Mouse (Mus musculus) kidney, embryonic 16.5 days (tissue): ENCODE results near the gene Tmcc1. TPM values are rescaled to one million over a fixed set of nuclear protein-coding genes. Genes with fewer than 3 reads are reported as not detected.

ENCODE experiments used
- ATAC-seq: fragments of 200-750 bp; cut with Nextera tagmentation; 2 replicates; pipeline ENCODE4 v1.8.0; 2017; ENCODE audit warnings: moderate TSS enrichment; ENCODE audit not compliant: low FRiP score, low TSS enrichment
- H3K27ac ChIP-seq: fragments of 300-500 bp; sonication (generic); 2 replicates; pipeline ENCODE4 v1.5.1; 2014; ENCODE audit warnings: low read length
- H3K27me3 ChIP-seq: fragments of 300-500 bp; sonication (generic); 2 replicates; pipeline ENCODE4 v1.6.1; 2014; ENCODE audit warnings: low read length, control low read depth, mixed read lengths; ENCODE audit not compliant: insufficient read depth
- H3K36me3 ChIP-seq: fragments of 300-500 bp; sonication (generic); 2 replicates; pipeline ENCODE4 v1.6.1; 2014; ENCODE audit warnings: low read length, control low read depth, mixed read lengths; ENCODE audit not compliant: insufficient read depth
- H3K4me1 ChIP-seq: fragments of 300-500 bp; sonication (generic); 2 replicates; pipeline ENCODE4 v1.6.1; 2014; ENCODE audit warnings: low read length, control low read depth, mixed read lengths; ENCODE audit not compliant: insufficient read depth
- H3K4me2 ChIP-seq: fragments of 300-500 bp; sonication (generic); replicated peaks from 2 replicates; pipeline ENCODE4 v1.6.1; 2014; ENCODE audit warnings: low read depth, low read length
- H3K4me3 ChIP-seq: fragments of 300-500 bp; sonication (generic); 2 replicates; pipeline ENCODE4 v1.5.1; 2014; ENCODE audit warnings: mild to moderate bottlenecking, low read length
- H3K9ac ChIP-seq: fragments of 300-500 bp; sonication (generic); replicated peaks from 2 replicates; pipeline ENCODE4 v1.6.1; 2014; ENCODE audit warnings: low read length
- H3K9me3 ChIP-seq: fragments of 300-500 bp; sonication (generic); 2 replicates; pipeline ENCODE4 v1.6.1; 2016; ENCODE audit warnings: low read length, control low read depth
- WGBS: fragments of 180-500 bp; shearing (Covaris S2); extraction: QIAGEN DNeasy Blood & Tissue Kit; methylation state at CpG from one replicate; pipeline ENCODE4 v1.1.7; 2014; 5-methylcytosine and 5-hydroxymethylcytosine counted together
- polyA plus RNA-seq: library from polyadenylated mRNA; unstranded; fragments of >200 nt; fragmentation: Nextera tagmentation; extraction: Ambion mirVana; gene quantifications from 2 replicates; pipeline ENCODE4 v1.2.1, GENCODE M21; 2015

Gene Tmcc1
- polyA plus RNA-seq, 1 experiment from 2014 or later = 10.6 TPM

GRCm38 (mm10) chr6:116038222-116038621, 155.1 kb downstream of the Tmcc1 start:
- Histone ChIP-seq H3K9ac (no peak overlapping the region), H3K27ac (no peak overlapping the region), H3K4me3 (no peak overlapping the region), H3K4me1 (no peaks in the 10 kb centered on the region), H3K9me3 (peaks cover 4% of the 10 kb centered on the region), H3K4me2 (no peak overlapping the region), H3K27me3 (no peaks in the 10 kb centered on the region), H3K36me3 (peaks cover 7% of the 10 kb centered on the region; the same call in 1 of the 2 replicates)
- no peak for ATAC-seq
- WGBS = 64% methylated on average over 2 of the region's 2 CpGs

GRCm38 (mm10) chr6:116037281-116037831, 155.9 kb downstream of the Tmcc1 start:
- H3K4me3 ChIP-seq = no peak overlapping the region
- H3K27ac ChIP-seq = no peak overlapping the region
- H3K27me3 ChIP-seq = no peaks in the 10 kb centered on the region
- H3K9ac ChIP-seq = no peak overlapping the region
- ATAC-seq = no peak
- no peaks in the 10 kb centered on the region for H3K36me3 ChIP-seq
- no peaks in the 10 kb centered on the region for H3K9me3 ChIP-seq
- H3K4me1 ChIP-seq = no peaks in the 10 kb centered on the region
- WGBS = 77% methylated on average over 5 of the region's 5 CpGs
- no peak overlapping the region for H3K4me2 ChIP-seq

- Histone ChIP-seq H3K27ac (no peak overlapping the region), H3K9ac (no peak overlapping the region), H3K27me3 (no peaks in the 10 kb centered on the region), H3K36me3 (no peaks in the 10 kb centered on the region), H3K9me3 (no peaks in the 10 kb centered on the region), H3K4me1 (no peaks in the 10 kb centered on the region), H3K4me3 (no peak overlapping the region), H3K4me2 (no peak overlapping the region)
- no peak for ATAC-seq
- WGBS = 90% methylated on average over 2 of the region's 2 CpGs
These were observed 156.7 kb downstream of the Tmcc1 start for GRCm38 (mm10) chr6:116036555-116036954.

GRCm38 (mm10) chr6:116031052-116031451, 162.2 kb downstream of the Tmcc1 start:
- Histone ChIP-seq H3K4me3 (no peak overlapping the region), H3K9ac (no peak overlapping the region), H3K4me1 (no peaks in the 10 kb centered on the region), H3K9me3 (no peaks in the 10 kb centered on the region), H3K27ac (no peak overlapping the region), H3K4me2 (no peak overlapping the region), H3K27me3 (no peaks in the 10 kb centered on the region), H3K36me3 (no peaks in the 10 kb centered on the region)
- 89% methylated on average over 5 of the region's 5 CpGs for WGBS
- ATAC-seq = no peak

- no peak for ATAC-seq
- peaks cover 9% of the 10 kb centered on the region for H3K9me3 ChIP-seq
- no peak overlapping the region for H3K4me2 ChIP-seq
- H3K4me3 ChIP-seq = no peak overlapping the region
- no peaks in the 10 kb centered on the region for H3K27me3 ChIP-seq
- WGBS = 91% methylated on average over 4 of the region's 4 CpGs
- H3K4me1 ChIP-seq = no peaks in the 10 kb centered on the region
- H3K36me3 ChIP-seq = 0 out of 2 replicates have a peak, but pooled peaks cover 4% of the 10 kb centered on the region
- H3K27ac ChIP-seq = no peak overlapping the region
- H3K9ac ChIP-seq = no peak overlapping the region
These were observed 168.6 kb downstream of the Tmcc1 start for GRCm38 (mm10) chr6:116024666-116025065.

- H3K9me3 ChIP-seq = peaks cover 9% of the 10 kb centered on the region
- H3K4me1 ChIP-seq = no peaks in the 10 kb centered on the region
- H3K27me3 ChIP-seq = no peaks in the 10 kb centered on the region
- 0 out of 2 replicates have a peak, but pooled peaks cover 4% of the 10 kb centered on the region for H3K36me3 ChIP-seq
- no peak overlapping the region for H3K27ac ChIP-seq
- no peak overlapping the region for H3K4me2 ChIP-seq
- WGBS = 92% methylated on average over 9 of the region's 9 CpGs
- no peak for ATAC-seq
- no peak overlapping the region for H3K9ac ChIP-seq
- no peak overlapping the region for H3K4me3 ChIP-seq
These were observed 171.3 kb downstream of the Tmcc1 start for GRCm38 (mm10) chr6:116021961-116022485.

- WGBS = 89% methylated on average over 3 of the region's 3 CpGs
These were observed 177.4 kb downstream of the Tmcc1 start for GRCm38 (mm10) chr6:116015902-116016301.

GRCm38 (mm10) chr6:116014111-116014510, 179.2 kb downstream of the Tmcc1 start:
- H3K36me3 ChIP-seq = no peaks in the 10 kb centered on the region
- H3K27me3 ChIP-seq = no peaks in the 10 kb centered on the region
- no peaks in the 10 kb centered on the region for H3K9me3 ChIP-seq
- ATAC-seq = no peak
- no peak overlapping the region for H3K27ac ChIP-seq
- 67% methylated on average over 6 of the region's 6 CpGs for WGBS
- no peaks in the 10 kb centered on the region for H3K4me1 ChIP-seq
- H3K4me3 ChIP-seq = no peak overlapping the region
- no peak overlapping the region for H3K4me2 ChIP-seq
- no peak overlapping the region for H3K9ac ChIP-seq

More at GRCm38 (mm10) chr6:116015902-116016301, 177.4 kb downstream of the Tmcc1 start:
- Histone ChIP-seq H3K27ac (no peak overlapping the region), H3K4me2 (no peak overlapping the region), H3K36me3 (no peaks in the 10 kb centered on the region), H3K27me3 (no peaks in the 10 kb centered on the region), H3K9ac (no peak overlapping the region), H3K9me3 (no peaks in the 10 kb centered on the region), H3K4me1 (no peaks in the 10 kb centered on the region), H3K4me3 (no peak overlapping the region)
- no peak for ATAC-seq

- H3K27me3 ChIP-seq = no peaks in the 10 kb centered on the region
- H3K4me2 ChIP-seq = no peak overlapping the region
- H3K9me3 ChIP-seq = no peaks in the 10 kb centered on the region
- ATAC-seq = no peak
- H3K36me3 ChIP-seq = no peaks in the 10 kb centered on the region
- 54% methylated on average over 3 of the region's 3 CpGs for WGBS
- H3K4me1 ChIP-seq = no peaks in the 10 kb centered on the region
- no peak overlapping the region for H3K4me3 ChIP-seq
- no peak overlapping the region for H3K27ac ChIP-seq
- H3K9ac ChIP-seq = no peak overlapping the region
These were observed 179.6 kb downstream of the Tmcc1 start for GRCm38 (mm10) chr6:116013687-116014086.

GRCm38 (mm10) chr6:116010541-116010940, 182.7 kb downstream of the Tmcc1 start:
- WGBS = 5% methylated on average over 6 of the region's 6 CpGs
- no peak overlapping the region for H3K27ac ChIP-seq
- peaks cover 18% of the 10 kb centered on the region for H3K4me1 ChIP-seq
- no peaks in the 10 kb centered on the region for H3K9me3 ChIP-seq
- H3K36me3 ChIP-seq = no peaks in the 10 kb centered on the region
- no peak overlapping the region for H3K9ac ChIP-seq
- H3K4me2 ChIP-seq = no peak overlapping the region
- no peak for ATAC-seq
- no peak overlapping the region for H3K4me3 ChIP-seq
- H3K27me3 ChIP-seq = no peaks in the 10 kb centered on the region
